Mouse (Mus musculus): ENCODE results near the gene Prkci.

Gene Prkci

GRCm38 (mm10) chr3:30995283-30995898 is at the start of gene Prkci:
Gene Prkci (plus strand): TSS chr3:30995747.
- peak; percentile 87 for DNase-seq (ENCODE audit: low spot score)

- no peak for DNase-seq (ENCODE audit: low spot score)
Measured at GRCm38 (mm10) chr3:30951652-30952051, 43.9 kb upstream of the Prkci start.

GRCm38 (mm10) chr3:30952273-30953070 is 43.1 kb upstream of the Prkci start:
- no peak for DNase-seq (ENCODE audit: low spot score)

- DNase-seq (ENCODE audit: low spot score), result no peak
Measured at GRCm38 (mm10) chr3:30956327-30956726, 39.2 kb upstream of the Prkci start.

- no peak for DNase-seq (ENCODE audit: low spot score)
Measured at GRCm38 (mm10) chr3:30958709-30959108, 36.8 kb upstream of the Prkci start.

GRCm38 (mm10) chr3:30959868-30960831 is 35.4 kb upstream of the Prkci start:
- no peak for DNase-seq (ENCODE audit: low spot score)

GRCm38 (mm10) chr3:30963100-30963499 is 32.4 kb upstream of the Prkci start:
- no peak for DNase-seq (ENCODE audit: low spot score)

GRCm38 (mm10) chr3:30964216-30964615 is 31.3 kb upstream of the Prkci start:
- no peak for DNase-seq (ENCODE audit: low spot score)

GRCm38 (mm10) chr3:30965644-30966043 is 29.9 kb upstream of the Prkci start:
- DNase-seq (ENCODE audit: low spot score), result no peak

GRCm38 (mm10) chr3:30968531-30969092 is 26.9 kb upstream of the Prkci start:
- no peak for DNase-seq (ENCODE audit: low spot score)

GRCm38 (mm10) chr3:30969104-30969581 is 26.4 kb upstream of the Prkci start, which contains the start of gene Phc3:
Gene Phc3 (minus strand): TSS chr3:30969415.
- peak; percentile 87 for DNase-seq (ENCODE audit: low spot score)

- DNase-seq (ENCODE audit: low spot score), result no peak
Measured at GRCm38 (mm10) chr3:30975102-30975754, 20.3 kb upstream of the Prkci start.

GRCm38 (mm10) chr3:30976991-30977603 is 18.4 kb upstream of the Prkci start:
- no peak for DNase-seq (ENCODE audit: low spot score)

GRCm38 (mm10) chr3:30981616-30982380 is 13.7 kb upstream of the Prkci start:
- DNase-seq (ENCODE audit: low spot score), result no peak

- DNase-seq (ENCODE audit: low spot score), result no peak
Measured at GRCm38 (mm10) chr3:30982924-30983536, 12.5 kb upstream of the Prkci start.

GRCm38 (mm10) chr3:30987396-30988318 is 7.9 kb upstream of the Prkci start:
- DNase-seq (ENCODE audit: low spot score), result no peak

- no peak for DNase-seq (ENCODE audit: low spot score)
Measured at GRCm38 (mm10) chr3:30992161-30992560, 3.4 kb upstream of the Prkci start.

GRCm38 (mm10) chr3:30993066-30993573 is 2.4 kb upstream of the Prkci start:
- DNase-seq (ENCODE audit: low spot score), result no peak
